Mouse (Mus musculus) liver, embryonic 18 days (tissue): ENCODE data around the gene Ddx5. TPM values are rescaled to one million over a fixed set of nuclear protein-coding genes. Genes with fewer than 3 reads are reported as not detected.

Experiments
- polyA plus RNA-seq: library from polyadenylated mRNA; depleted of rRNA; stranded (reverse); fragments of >200 nt; gene quantifications from 2 replicates; pipeline ENCODE4 v1.2.3, GENCODE M21; 2012; rRNA removed

Gene Ddx5
- polyA plus RNA-seq, result 189 and 193 TPM in 2 replicates

DNA sequence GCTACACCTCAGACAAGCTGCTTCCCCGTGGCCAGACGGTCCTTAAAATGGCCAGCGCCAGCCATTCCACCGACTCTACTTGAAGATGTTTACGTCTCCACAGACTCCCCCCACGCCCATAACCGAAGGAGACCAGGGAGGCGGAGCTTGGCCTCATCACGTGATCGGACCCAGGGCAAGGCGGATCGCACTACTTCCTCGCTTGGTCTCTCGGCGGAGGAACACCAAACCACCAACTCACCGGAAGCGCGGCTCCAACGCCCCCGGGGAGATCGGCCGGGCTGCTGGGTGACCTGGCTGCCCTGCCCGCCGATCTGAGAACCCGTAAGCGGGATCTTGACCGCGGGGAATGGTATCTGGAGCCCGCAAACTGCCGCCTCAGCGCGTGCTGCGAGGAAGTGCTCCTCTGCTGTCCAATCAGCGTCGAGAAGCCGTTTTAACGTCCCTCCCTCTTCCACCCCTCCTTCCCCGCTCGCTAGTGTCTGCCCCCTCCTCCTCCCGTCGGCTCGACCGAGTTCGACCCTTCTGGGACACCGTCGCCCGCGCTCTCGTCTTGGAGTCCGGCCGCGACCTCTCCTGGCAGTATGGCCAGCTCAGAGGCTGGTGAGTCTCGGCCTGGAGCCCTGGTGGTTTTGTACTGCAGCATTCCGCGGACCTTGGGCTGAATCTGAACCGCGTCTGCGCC, at the start of gene Ddx5, which contains the start of gene Cep95:
Gene Ddx5 (minus strand): TSS at position 411 of the 685 bp plus-strand sequence.
Gene Cep95 (plus strand): TSS at position 478 of the 685 bp plus-strand sequence.

DNA sequence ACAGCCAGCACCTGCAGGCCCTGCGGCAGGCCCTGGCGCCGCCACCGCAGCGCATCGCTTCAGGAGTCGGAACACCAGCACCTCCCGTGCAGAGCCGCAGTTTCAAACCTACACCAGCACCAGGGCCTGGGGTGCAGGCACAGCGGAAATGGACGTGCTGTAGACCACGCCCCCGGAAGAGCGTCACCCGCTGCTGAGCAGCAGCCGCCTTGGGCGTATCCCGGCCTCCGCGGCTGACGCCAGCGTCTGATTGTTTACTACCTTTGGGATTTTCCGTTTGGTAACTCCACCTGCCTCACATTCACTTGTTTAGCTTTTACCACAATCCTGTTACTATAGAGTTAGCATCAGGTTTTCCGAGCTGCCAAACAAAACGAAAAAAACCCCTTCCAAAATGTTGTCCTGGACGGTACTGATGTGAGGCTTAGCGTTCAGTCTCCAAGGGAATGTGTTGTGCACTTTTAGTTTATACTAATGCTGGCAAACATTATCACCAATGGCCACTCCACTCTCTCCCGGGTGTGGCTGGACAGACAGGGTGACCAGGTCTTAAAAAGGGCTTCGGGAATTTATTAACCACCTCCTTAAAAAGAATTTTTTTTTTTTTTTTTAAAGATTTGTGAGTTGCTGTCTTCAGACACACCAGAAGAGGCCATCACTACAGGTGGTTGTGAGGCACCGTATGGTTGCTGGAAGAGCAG, 9.4 kb downstream of the Ddx5 start, which contains the start of gene Polg2:
Gene Polg2 (minus strand): TSS at position 150 of the 701 bp plus-strand sequence.

DNA sequence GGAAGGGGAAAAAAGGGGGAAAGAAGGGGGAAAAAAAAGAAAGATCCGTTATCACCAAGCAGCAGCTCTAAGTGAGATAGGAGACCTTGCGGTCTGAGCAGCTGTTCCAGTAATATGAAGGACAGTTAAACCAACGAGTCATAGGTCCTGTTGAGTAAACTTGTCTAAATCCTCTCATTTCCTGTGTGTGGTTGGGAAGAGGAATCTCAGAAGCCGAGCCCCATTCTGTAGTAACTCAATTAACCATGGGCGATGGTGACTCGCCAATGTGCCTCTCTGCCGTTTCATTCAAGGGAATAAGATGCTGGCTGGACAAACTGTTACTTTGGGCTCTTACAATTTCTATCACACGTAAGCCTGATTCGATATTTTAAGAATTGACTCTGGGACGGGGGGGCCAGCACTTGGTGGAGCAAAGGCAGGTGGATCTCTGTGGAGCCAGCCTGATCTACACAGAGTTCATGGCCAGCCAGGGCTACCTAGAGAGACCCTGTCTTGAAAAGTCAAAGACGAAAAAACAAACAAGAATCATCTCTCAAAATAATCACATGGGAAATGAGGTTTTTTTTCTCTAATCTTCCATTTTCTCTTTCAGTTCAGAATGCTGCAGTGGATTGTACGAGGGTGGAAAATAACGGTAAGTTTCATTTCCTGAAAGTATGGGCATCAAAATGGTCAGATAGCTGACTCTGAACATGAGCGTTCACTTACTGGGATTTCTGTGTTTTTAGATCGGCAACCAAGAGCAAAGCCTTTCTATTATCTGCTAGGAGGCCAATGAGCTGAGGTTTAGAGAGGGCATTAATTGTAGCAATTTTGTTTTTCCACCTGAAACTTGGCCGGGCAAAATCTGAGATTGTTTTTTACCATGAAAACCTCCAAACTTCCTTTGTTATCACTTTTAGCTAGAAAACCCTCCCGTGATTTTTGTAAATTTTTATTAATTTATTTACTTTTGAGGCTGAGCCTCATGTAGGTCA, 37.7 kb downstream of the Ddx5 start, which contains the start of gene Milr1:
Gene Milr1 (plus strand): TSS at position 188 of the 980 bp plus-strand sequence.

DNA sequence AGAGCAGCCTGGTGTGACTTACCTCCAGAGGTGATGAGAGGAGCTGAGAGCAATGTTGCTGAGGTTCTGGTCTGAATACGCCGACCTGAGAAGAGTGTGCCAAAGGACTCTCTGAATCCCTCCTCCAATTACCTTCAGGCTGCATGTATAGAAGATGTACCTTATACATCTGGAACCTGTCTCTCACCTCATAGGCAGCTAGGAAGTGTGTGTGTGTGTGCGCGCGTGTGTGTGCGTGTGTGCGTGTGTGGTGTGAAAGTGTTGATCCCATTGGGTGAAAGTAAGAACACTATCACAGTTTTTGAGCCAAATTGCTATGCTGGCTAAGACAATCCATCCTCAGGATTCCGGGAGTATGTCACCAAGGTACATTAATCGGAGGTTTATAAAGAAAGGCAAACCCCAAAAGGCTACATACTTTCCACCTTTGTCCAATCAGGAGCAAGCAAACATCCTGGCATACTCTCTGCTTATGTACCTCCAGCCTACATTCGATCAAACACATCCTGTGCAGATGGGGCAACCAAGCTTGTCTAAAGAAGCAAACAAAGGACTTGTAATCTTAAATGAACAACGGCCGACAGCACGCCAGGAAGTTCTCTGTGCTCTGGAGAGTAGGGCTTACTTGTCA, 38.7 kb downstream of the Ddx5 start, which contains the start of gene Pecam1:
Gene Pecam1 (minus strand): TSS at position 508 of the 631 bp plus-strand sequence.

Other genes with a start within 250 kb of the Ddx5 start
- 10.3 and 10.7 TPM in 2 replicates for gene Tex2, start 175.8 kb downstream of the Ddx5 start, polyA plus RNA-seq
- 13.9 and 14.0 TPM in 2 replicates for gene Pecam1, start 38.6 kb downstream of the Ddx5 start, polyA plus RNA-seq
- gene Milr1, start 38.0 kb downstream of the Ddx5 start, polyA plus RNA-seq, result 5.4 and 5.5 TPM in 2 replicates
- 5.0 and 5.3 TPM in 2 replicates for gene Polg2, start 9.6 kb downstream of the Ddx5 start, polyA plus RNA-seq
- 10.2 and 10.5 TPM in 2 replicates for gene Cep95, start 67 bp upstream of the Ddx5 start, polyA plus RNA-seq
- gene Smurf2, start 131.5 kb upstream of the Ddx5 start, polyA plus RNA-seq, result 5.7 and 7.0 TPM in 2 replicates
- 81.7 and 88.0 TPM in 2 replicates for gene Kpna2, start 210.4 kb upstream of the Ddx5 start, polyA plus RNA-seq
- gene 1810010H24Rik, start 236.5 kb upstream of the Ddx5 start, polyA plus RNA-seq, result 14.3 and 18.4 TPM in 2 replicates